26 mouse cellular contexts compared by ENCODE assay signal in genomic region chr5:42977108-42977507, GRCm38 (mm10).
"Had no signal": no experiment of that assay in that cellular context is flagged by ENCODE, and none has a peak within 500 bp of the region (broad histone marks: within the 10 kb centered on the region; RNA-seq: fewer than 3 reads in every experiment).

No protein-coding gene starts in this region.

- H3K4me3 ChIP-seq: gastrocnemius, adult 2 months; heart, adult 2 months; heart, embryonic 13.5 days; heart, embryonic 15.5 days; hindbrain, embryonic 13.5 days; hindbrain, embryonic 15.5 days; intestine, embryonic 15.5 days; kidney, embryonic 15.5 days; layer of hippocampus, adult 2 months; limb, embryonic 10.5 days; limb, embryonic 12.5 days; liver, embryonic 13.5 days; liver, embryonic 15.5 days had no signal

- H3K27ac ChIP-seq: gastrocnemius, adult 2 months; heart, adult 2 months; heart, embryonic 13.5 days; heart, embryonic 15.5 days; hindbrain, embryonic 13.5 days; hindbrain, embryonic 15.5 days; intestine, embryonic 15.5 days; kidney, embryonic 15.5 days; kidney, postnatal 0 days; layer of hippocampus, adult 2 months; limb, embryonic 10.5 days; limb, embryonic 12.5 days; liver, embryonic 13.5 days; liver, embryonic 15.5 days had no signal

- H3K4me1 ChIP-seq: heart, embryonic 13.5 days; heart, embryonic 15.5 days; hindbrain, embryonic 15.5 days; intestine, embryonic 15.5 days; kidney, embryonic 15.5 days; liver, embryonic 13.5 days; liver, embryonic 15.5 days had no signal

- ATAC-seq: inflammation-experienced regulatory T-cells, adult 6 months; intestine, embryonic 15.5 days; intestine, postnatal 0 days had no signal

- DNase-seq: gastrocnemius, adult 2 months; gastrocnemius, postnatal 10 days; gastrocnemius, postnatal 25 days; heart, adult 11 months; heart, adult 2 months; heart, postnatal 14 days; heart, postnatal 36 days; kidney, adult 18-20 months; kidney, adult 8-10 months; kidney, postnatal 14 days; kidney, postnatal 36 days; liver; liver, embryonic 13.5 days had no signal

- H3K9me3 ChIP-seq: heart, embryonic 13.5 days; heart, embryonic 15.5 days; hindbrain, embryonic 13.5 days; hindbrain, embryonic 15.5 days; intestine, embryonic 15.5 days; kidney, embryonic 15.5 days; limb, embryonic 10.5 days; limb, embryonic 12.5 days; liver, embryonic 13.5 days; liver, embryonic 15.5 days had no signal

- H3K9ac ChIP-seq: heart, embryonic 13.5 days; heart, embryonic 15.5 days; hindbrain, embryonic 13.5 days; hindbrain, embryonic 15.5 days; intestine, embryonic 15.5 days; kidney, embryonic 15.5 days; limb, embryonic 12.5 days; liver, embryonic 13.5 days; liver, embryonic 15.5 days had no signal

- H3K27me3 ChIP-seq: heart, embryonic 13.5 days; heart, embryonic 15.5 days; hindbrain, embryonic 13.5 days; hindbrain, embryonic 15.5 days; intestine, embryonic 15.5 days; kidney, embryonic 15.5 days; limb, embryonic 12.5 days; liver, embryonic 13.5 days; liver, embryonic 15.5 days had no signal

- H3K36me3 ChIP-seq: heart, embryonic 13.5 days; heart, embryonic 15.5 days; hindbrain, embryonic 13.5 days; hindbrain, embryonic 15.5 days; intestine, embryonic 15.5 days; kidney, embryonic 15.5 days; limb, embryonic 10.5 days; limb, embryonic 12.5 days; liver, embryonic 13.5 days; liver, embryonic 15.5 days had no signal
